In genomic region chr11:118476396-118477373, GRCm38 (mm10) we compare ENCODE assay signal across 8 mouse cellular contexts. TPM values are rescaled to one million over a fixed set of nuclear protein-coding genes. Genes with fewer than 3 reads are reported as not detected.
DNase-seq lines count a peak whose midpoint lies in the region; ATAC-seq lines count a peak whose summit lies in the region.

TSS of gene Engase (plus strand) at chr11:118476829.

- no peak within 1 kb of the TSS for H3K27ac ChIP-seq in lung, embryonic 16.5 days (ENCODE audit: low read length)

- peak; percentile 99 to 100 for ATAC-seq in hematopoietic stem cell, adult 5-6 weeks (replicated peaks in 1 of 2; ENCODE audit: insufficient read depth in 1 of 2, low FRiP score in 2 of 2, low TSS enrichment in 1 of 2, low read depth in 1 of 2, poor library complexity in 2 of 2, severe bottlenecking in 2 of 2)
- ATAC-seq in lung, embryonic 16.5 days (ENCODE audit: low read depth): peak; percentile 100

- no peaks in the 10 kb centered on the region for H3K9me3 ChIP-seq in lung, embryonic 16.5 days (ENCODE audit: control insufficient read depth, low read length)

- no peaks in the 10 kb centered on the region for H3K27me3 ChIP-seq in lung, embryonic 16.5 days (ENCODE audit: control insufficient read depth, insufficient read depth, low read depth, low read length)

- 1% methylated on average over 47 of the region's 57 CpGs for WGBS in lung, embryonic 16.5 days

- DNase-seq in MEL-GATA-1-ER (ENCODE audit: extremely low read depth, low read depth): peak; percentile 89
- peak; percentile 90 for DNase-seq in cerebellum, adult 8-10 months
- peak; percentile 91 for DNase-seq in forelimb bud, embryonic 11.5 days (ENCODE audit: low read depth, low spot score)
- DNase-seq in layer of hippocampus, adult 9-10 months (ENCODE audit: low spot score): peak; percentile 90
- peak; percentile 88 for DNase-seq in ovary, postnatal 10 days (ENCODE audit: low spot score)
- DNase-seq in thymus, postnatal 10 days (ENCODE audit: low spot score in 2 of 2): peak; percentile 92 to 95

- H3K4me2 ChIP-seq in lung, embryonic 16.5 days (ENCODE audit: low read depth, low read length): peak within 1 kb of the TSS; percentile 94

- H3K9ac ChIP-seq in lung, embryonic 16.5 days (ENCODE audit: low read length): peak within 1 kb of the TSS; percentile 87

- H3K4me3 ChIP-seq in lung, embryonic 16.5 days (ENCODE audit: low read length): peak within 1 kb of the TSS; percentile 82

- no peaks in the 10 kb centered on the region; the same call in 1 of the 2 replicates for H3K36me3 ChIP-seq in lung, embryonic 16.5 days (ENCODE audit: control insufficient read depth, insufficient read depth, low read length)

- H3K4me1 ChIP-seq in lung, embryonic 16.5 days (replicated peaks; ENCODE audit: control insufficient read depth, insufficient read depth, low read length): peaks cover 8% of the 10 kb centered on the region

RNA-seq across cellular contexts. Expression of gene Engase, which starts in this region (rescaled TPM):
- 5.9 and 6.7 TPM in 2 replicates for total RNA-seq in hematopoietic stem cell, adult 5-6 weeks (2017)
- polyA plus RNA-seq in lung, embryonic 16.5 days (2015; fragmentation: Nextera tagmentation; extraction: Ambion mirVana): 7.2 and 7.9 TPM in 2 replicates
